Mouse (Mus musculus) lung, adult 2 months (tissue): ENCODE measurements around the gene Mmp2.

Experiments used
- CTCF ChIP-seq: fragments of 200-500 bp; IDR thresholded peaks from 2 replicates; pipeline ENCODE4 v1.5.1; 2011; ENCODE audit warnings: mild to moderate bottlenecking, low read length, control low read depth; ENCODE audit not compliant: insufficient read depth
- POLR2A ChIP-seq: fragments of 200-500 bp; IDR thresholded peaks from 2 replicates; pipeline ENCODE4 v1.6.1; 2011; ENCODE audit warnings: low read depth, mild to moderate bottlenecking, control low read depth, low read length, borderline replicate concordance; ENCODE audit errors: extremely low read depth

- TF ChIP-seq CTCF: no peak
- TF ChIP-seq POLR2A: no peak
Measured at GRCm38 (mm10) chr8:92872063-92872759, 45.1 kb downstream of the Mmp2 start.
